Mouse (Mus musculus) heart, embryonic 16.5 days (tissue): ENCODE data around the gene Acadsb. TPM values are rescaled to one million over a fixed set of nuclear protein-coding genes. Genes with fewer than 3 reads are reported as not detected.

Source experiments
- polyA plus RNA-seq: library from polyadenylated mRNA; unstranded; fragments of >200 nt; fragmentation: Nextera tagmentation; extraction: Ambion mirVana; gene quantifications from 2 replicates; pipeline ENCODE4 v1.2.1, GENCODE M21; 2015

Gene Acadsb
- polyA plus RNA-seq, 1 experiment from 2014 or later, result 105 TPM

Other genes starting within 250 kb of the Acadsb start
- 0.21 and 0.51 TPM in 2 replicates for gene 5430419D17Rik, start 236.2 kb upstream of the Acadsb start, polyA plus RNA-seq
- gene Cuzd1, start 88.3 kb upstream of the Acadsb start, polyA plus RNA-seq, result 0.54 and 0.63 TPM in 2 replicates
- gene Fam24b, start 81.1 kb upstream of the Acadsb start, polyA plus RNA-seq, result not detected in 2 replicates
- not detected in 2 replicates for gene Fam24a, start 76.7 kb upstream of the Acadsb start, polyA plus RNA-seq
- gene 2310057M21Rik, start 47.8 kb upstream of the Acadsb start, polyA plus RNA-seq, result 19.2 and 22.2 TPM in 2 replicates
- 87.1 and 95.5 TPM in 2 replicates for gene Pstk, start 39.5 kb upstream of the Acadsb start, polyA plus RNA-seq
- 7.9 and 9.2 TPM in 2 replicates for gene Ikzf5, start 80 bp upstream of the Acadsb start, polyA plus RNA-seq
- 0.16 TPM in 1 of 2 replicates, not detected in the other for gene Hmx3, start 132.3 kb downstream of the Acadsb start, polyA plus RNA-seq
- not detected in 2 replicates for gene Hmx2, start 138.2 kb downstream of the Acadsb start, polyA plus RNA-seq
- 135 and 144 TPM in 2 replicates for gene Bub3, start 149.6 kb downstream of the Acadsb start, polyA plus RNA-seq